Mouse (Mus musculus) small intestine, adult 2 months (tissue): ENCODE measurements at regions not wholly inside any gene's neighbourhood (a gene's known extent, or its start where the extent isn't known, plus 50 kb on each side); places are given as distances from the start of the nearest gene placed in this dataset.

ENCODE experiments used
- CTCF ChIP-seq: fragments of 200-500 bp; IDR thresholded peaks from 2 replicates; pipeline ENCODE4 v1.5.1; 2012; ENCODE audit warnings: low read depth, mild to moderate bottlenecking, control low read depth, inconsistent platforms, low read length, moderate library complexity, mixed read lengths; ENCODE audit not compliant: insufficient replicate concordance, insufficient read length; ENCODE audit errors: extremely low read depth
- POLR2A ChIP-seq: fragments of 200-500 bp; IDR thresholded peaks from 2 replicates; pipeline ENCODE4 v1.6.1; 2012; ENCODE audit warnings: low read depth, mild to moderate bottlenecking, control low read depth, inconsistent platforms, low read length, moderate library complexity

GRCm38 (mm10) chr13:51016209-51016608 is 84.5 kb upstream of the Spin1 start:
- no peak for TF ChIP-seq POLR2A
- no peak for TF ChIP-seq CTCF
